Mouse (Mus musculus) midbrain, embryonic 13.5 days (tissue): ENCODE measurements around the gene Prnp. TPM values are rescaled to one million over a fixed set of nuclear protein-coding genes. Genes with fewer than 3 reads are reported as not detected.

Experiments
- ATAC-seq: fragments of 200-750 bp; cut with Nextera tagmentation; 2 replicates; pipeline ENCODE4 v1.8.0; 2017; ENCODE audit warnings: mild to moderate bottlenecking, moderate TSS enrichment, moderate library complexity
- H3K27ac ChIP-seq: fragments of 300-500 bp; sonication (generic); 2 replicates; pipeline ENCODE4 v1.5.1; 2015; ENCODE audit warnings: inconsistent platforms, mild to moderate bottlenecking, moderate library complexity
- H3K27me3 ChIP-seq: fragments of 300-500 bp; sonication (generic); 2 replicates; pipeline ENCODE4 v1.6.1; 2015; ENCODE audit warnings: mild to moderate bottlenecking, inconsistent platforms
- H3K36me3 ChIP-seq: fragments of 300-500 bp; sonication (generic); 2 replicates; pipeline ENCODE4 v1.6.1; 2015; ENCODE audit warnings: mild to moderate bottlenecking, inconsistent platforms
- H3K4me1 ChIP-seq: fragments of 300-500 bp; sonication (generic); replicated peaks from 2 replicates; pipeline ENCODE4 v1.6.1; 2015; ENCODE audit warnings: inconsistent platforms
- H3K4me2 ChIP-seq: fragments of 300-500 bp; sonication (generic); replicated peaks from 2 replicates; pipeline ENCODE4 v1.6.1; 2015; ENCODE audit warnings: moderate library complexity, mild to moderate bottlenecking, inconsistent platforms
- H3K4me3 ChIP-seq: fragments of 300-500 bp; sonication (generic); replicated peaks from 2 replicates; pipeline ENCODE4 v1.5.1; 2015; ENCODE audit warnings: mild to moderate bottlenecking, inconsistent platforms
- H3K9ac ChIP-seq: fragments of 300-500 bp; sonication (generic); replicated peaks from 2 replicates; pipeline ENCODE4 v1.6.1; 2015; ENCODE audit warnings: mild to moderate bottlenecking, inconsistent platforms
- H3K9me3 ChIP-seq: fragments of 300-500 bp; sonication (generic); 2 replicates; pipeline ENCODE4 v1.6.1; 2016; ENCODE audit warnings: mild to moderate bottlenecking, inconsistent platforms
- WGBS: fragments of 180-500 bp; shearing (Covaris S2); methylation state at CpG from one replicate; pipeline ENCODE4 v1.1.7; 2015; 5-methylcytosine and 5-hydroxymethylcytosine counted together
- polyA plus RNA-seq: library from polyadenylated mRNA; unstranded; fragments of >200 nt; fragmentation: Nextera tagmentation; extraction: Ambion mirVana; gene quantifications from 2 replicates; pipeline ENCODE4 v1.2.1, GENCODE M21; 2015

The Prnp gene
- 109 and 114 TPM in 2 replicates for polyA plus RNA-seq

DNA sequence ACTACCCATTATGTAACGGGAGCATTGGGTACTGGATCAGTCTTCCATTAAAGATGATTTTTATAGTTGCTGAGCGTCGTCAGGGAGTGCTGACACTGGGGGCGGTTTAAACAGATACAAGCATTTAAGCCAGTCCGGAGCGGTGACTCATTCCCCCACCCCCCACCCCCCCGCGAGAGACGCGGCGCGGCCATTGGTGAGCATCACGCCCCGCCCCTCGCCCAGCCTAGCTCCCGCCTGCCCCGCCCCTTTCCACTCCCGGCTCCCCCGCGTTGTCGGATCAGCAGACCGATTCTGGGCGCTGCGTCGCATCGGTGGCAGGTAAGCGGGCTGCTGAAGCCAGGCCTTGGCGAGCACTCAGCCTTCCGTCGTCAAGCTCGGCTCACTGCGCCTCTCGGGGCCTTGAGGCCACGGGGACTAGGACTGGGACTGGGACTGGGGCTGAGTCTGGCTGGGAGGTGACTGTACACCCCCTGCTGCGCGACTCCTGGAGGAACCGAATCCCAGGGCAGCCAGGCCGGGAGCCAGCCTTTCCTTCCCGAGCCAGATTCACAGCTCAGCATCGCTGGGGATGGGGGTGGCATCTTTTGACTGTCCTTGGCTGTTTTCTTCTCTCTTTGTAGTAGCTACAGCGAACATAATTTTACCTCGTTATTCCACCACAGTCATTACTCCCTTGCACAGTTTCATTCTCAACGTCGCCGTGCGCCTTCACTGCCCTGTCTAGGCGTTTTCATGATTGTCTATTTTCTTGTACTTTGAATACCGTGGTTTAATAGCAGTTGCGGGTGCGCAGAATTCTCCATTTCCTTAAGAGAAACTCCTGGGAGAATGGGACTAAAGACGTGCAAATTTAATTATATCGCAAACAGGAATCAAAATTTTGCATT, at the start of gene Prnp, which contains the start of gene Prn:
TSS of gene Prnp (plus strand) at position 246 of the 890 bp plus-strand sequence.
TSS of gene Prn (plus strand) at position 275 of the 890 bp plus-strand sequence.
- Histone ChIP-seq H3K9me3 (no peaks in the 10 kb centered on the region), H3K27me3 (no peaks in the 10 kb centered on the region), H3K27ac (peak within 1 kb of the TSS; percentile 91), H3K36me3 (no peaks in the 10 kb centered on the region), H3K9ac (peak within 1 kb of the TSS; percentile 77), H3K4me2 (peak within 1 kb of the TSS; percentile 62), H3K4me1 (peaks cover 35% of the 10 kb centered on the region), H3K4me3 (peak within 1 kb of the TSS; percentile 60)
- WGBS, result 4% methylated on average over 52 of the region's 52 CpGs
- ATAC-seq, result peak; percentile 95

DNA sequence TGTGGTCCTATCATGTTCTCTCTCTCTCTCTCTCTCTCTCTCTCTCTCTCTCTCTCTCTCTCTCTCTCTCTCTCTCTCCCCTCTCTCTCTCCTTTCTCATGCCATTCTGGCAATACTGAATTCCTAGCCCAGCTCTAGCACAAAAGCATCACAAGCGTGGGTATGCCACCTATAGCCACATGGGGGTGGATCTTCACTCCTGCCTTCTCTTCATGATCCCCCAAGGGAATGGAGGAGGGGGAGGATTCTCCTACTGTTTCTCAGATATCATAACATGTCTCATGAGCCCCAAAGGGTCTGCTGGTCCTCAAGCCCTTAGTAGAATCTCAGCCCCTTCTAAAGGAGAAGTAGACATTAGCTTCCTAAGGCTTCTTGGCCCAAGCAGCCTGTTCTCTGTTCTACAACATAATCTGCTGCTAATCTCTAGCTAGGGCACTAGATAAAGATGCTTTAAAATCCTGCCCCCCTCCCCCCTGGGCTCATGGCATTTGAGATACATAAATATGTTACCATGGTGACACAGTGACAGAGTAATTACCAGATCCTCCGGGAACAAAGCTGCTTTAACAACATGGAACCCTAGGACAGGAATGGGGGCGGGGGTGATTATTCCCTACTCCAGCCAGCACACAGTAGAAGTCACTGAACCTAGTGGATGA, 47.0 kb upstream of the Prnp start:
- no peaks in the 10 kb centered on the region for H3K27me3 ChIP-seq
- peaks cover 11% of the 10 kb centered on the region for H3K4me1 ChIP-seq
- H3K4me2 ChIP-seq, result no peak overlapping the region
- peak; percentile 90 for ATAC-seq
- H3K27ac ChIP-seq, result peak overlapping the region; percentile 44
- H3K4me3 ChIP-seq, result no peak overlapping the region
- H3K9ac ChIP-seq, result no peak overlapping the region
- WGBS, result 27% methylated on average over 3 of the region's 3 CpGs
- no peaks in the 10 kb centered on the region for H3K36me3 ChIP-seq
- peaks cover 6% of the 10 kb centered on the region; the same call in 1 of the 2 replicates for H3K9me3 ChIP-seq

DNA sequence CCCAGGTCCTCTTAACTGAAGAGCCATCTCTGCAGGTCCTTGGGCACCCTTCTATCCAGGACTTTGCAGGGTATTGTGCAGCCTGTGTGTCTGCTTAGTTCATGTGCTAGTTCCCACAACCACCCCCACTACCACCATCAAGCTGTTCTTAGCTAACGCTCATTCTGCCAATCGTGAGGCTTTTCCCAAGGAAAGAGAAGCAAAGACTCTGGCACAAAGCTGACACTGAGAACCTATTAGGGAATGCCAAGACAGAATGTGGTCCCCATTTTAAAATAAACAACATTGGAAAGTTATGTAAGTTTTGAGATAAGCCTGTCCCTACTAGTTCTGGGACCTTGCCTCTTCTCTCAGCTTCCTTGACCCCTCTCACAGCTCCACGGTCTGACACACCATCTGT, 46.3 kb upstream of the Prnp start:
- H3K9me3 ChIP-seq, result peaks cover 6% of the 10 kb centered on the region; the same call in 1 of the 2 replicates
- 80% methylated on average over 3 of the region's 3 CpGs for WGBS
- H3K4me2 ChIP-seq, result no peak overlapping the region
- H3K27ac ChIP-seq, result no peak overlapping the region
- H3K36me3 ChIP-seq, result no peaks in the 10 kb centered on the region
- 0 out of 2 replicates have a peak, but pooled peaks have one; percentile 34 for ATAC-seq
- H3K4me3 ChIP-seq, result no peak overlapping the region
- peaks cover 11% of the 10 kb centered on the region for H3K4me1 ChIP-seq
- H3K9ac ChIP-seq, result no peak overlapping the region
- H3K27me3 ChIP-seq, result no peaks in the 10 kb centered on the region

DNA sequence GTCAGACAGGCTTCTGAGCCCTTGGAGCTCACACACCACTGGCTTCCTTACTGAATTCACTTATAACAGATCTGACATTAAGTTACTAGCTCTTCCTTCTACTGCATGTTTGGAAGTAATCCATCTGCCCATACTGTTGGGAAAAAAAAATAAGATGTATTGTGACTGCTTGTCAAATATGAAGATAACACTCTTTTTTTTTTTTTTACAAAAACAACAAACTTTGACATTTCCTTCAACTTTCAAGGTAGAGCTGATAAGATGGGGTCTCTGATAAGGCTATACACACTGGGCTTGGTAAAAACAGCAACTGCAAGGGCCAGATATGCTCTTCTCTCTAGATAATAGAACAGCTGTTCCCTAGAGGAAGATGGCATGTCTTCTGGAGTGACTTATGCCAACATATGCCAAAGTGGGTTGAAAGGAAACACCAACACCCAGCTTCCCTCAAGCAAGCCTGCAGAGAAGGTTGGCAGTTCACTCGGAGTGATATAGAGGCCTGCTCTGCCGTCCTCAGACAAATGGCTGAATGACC, 45.4 kb upstream of the Prnp start:
- peaks cover 6% of the 10 kb centered on the region; the same call in 1 of the 2 replicates for H3K9me3 ChIP-seq
- no peaks in the 10 kb centered on the region for H3K27me3 ChIP-seq
- H3K4me1 ChIP-seq, result peaks cover 11% of the 10 kb centered on the region
- H3K4me3 ChIP-seq, result no peak overlapping the region
- no peak overlapping the region for H3K9ac ChIP-seq
- H3K4me2 ChIP-seq, result no peak overlapping the region
- no peaks in the 10 kb centered on the region for H3K36me3 ChIP-seq
- H3K27ac ChIP-seq, result no peak overlapping the region
- no peak for ATAC-seq
- WGBS, result 94% methylated on average over 2 of the region's 2 CpGs

DNA sequence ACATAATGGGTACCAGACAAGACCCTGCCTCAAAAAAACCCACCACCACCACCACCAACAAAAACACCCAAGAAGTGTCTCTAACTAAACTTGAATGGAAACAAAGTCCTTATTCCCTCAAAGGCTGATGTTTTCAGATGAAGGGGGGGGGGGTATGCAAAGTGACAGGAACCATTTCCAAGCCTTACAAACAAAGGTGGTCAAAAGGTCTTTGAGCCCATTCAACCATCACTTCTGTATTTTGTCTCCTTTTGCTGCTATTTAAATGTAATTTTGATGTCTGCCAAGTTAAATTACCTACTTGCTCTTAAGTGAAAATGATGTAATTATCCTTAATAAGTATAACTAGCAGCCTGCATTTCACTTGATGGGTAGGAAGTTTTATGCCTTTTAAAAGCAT, 43.1 kb upstream of the Prnp start:
- ATAC-seq, result no peak
- no peaks in the 10 kb centered on the region for H3K27me3 ChIP-seq
- no peaks in the 10 kb centered on the region for H3K9me3 ChIP-seq
- H3K36me3 ChIP-seq, result no peaks in the 10 kb centered on the region
- no peak overlapping the region for H3K4me2 ChIP-seq
- no peak overlapping the region for H3K9ac ChIP-seq
- H3K27ac ChIP-seq, result no peak overlapping the region
- H3K4me3 ChIP-seq, result no peak overlapping the region
- H3K4me1 ChIP-seq, result peaks cover 11% of the 10 kb centered on the region

DNA sequence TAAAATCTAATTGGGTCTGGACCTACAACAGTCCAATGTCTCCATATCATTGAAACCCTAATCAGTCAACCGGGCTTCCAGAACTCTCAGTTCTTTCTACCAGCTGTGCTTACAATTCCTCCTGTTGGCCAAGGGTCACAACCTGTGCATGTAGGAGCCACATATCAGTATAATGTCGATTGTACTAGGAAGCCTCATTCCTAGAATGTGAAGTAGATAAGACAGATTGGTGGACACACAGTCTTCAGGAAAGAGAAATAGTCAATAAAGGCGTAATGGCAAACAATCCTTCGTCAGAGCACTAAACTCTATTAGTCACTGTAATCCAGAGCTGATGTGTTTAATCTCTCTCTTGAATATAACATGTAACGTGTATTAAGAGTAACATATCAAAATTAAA, 40.7 kb upstream of the Prnp start:
- Histone ChIP-seq H3K27ac (no peak overlapping the region), H3K36me3 (no peaks in the 10 kb centered on the region), H3K4me1 (no peaks in the 10 kb centered on the region), H3K4me3 (no peak overlapping the region), H3K4me2 (no peak overlapping the region), H3K27me3 (no peaks in the 10 kb centered on the region), H3K9me3 (no peaks in the 10 kb centered on the region), H3K9ac (no peak overlapping the region)
- WGBS, result 92% methylated on average over 5 of the region's 5 CpGs
- ATAC-seq, result no peak

DNA sequence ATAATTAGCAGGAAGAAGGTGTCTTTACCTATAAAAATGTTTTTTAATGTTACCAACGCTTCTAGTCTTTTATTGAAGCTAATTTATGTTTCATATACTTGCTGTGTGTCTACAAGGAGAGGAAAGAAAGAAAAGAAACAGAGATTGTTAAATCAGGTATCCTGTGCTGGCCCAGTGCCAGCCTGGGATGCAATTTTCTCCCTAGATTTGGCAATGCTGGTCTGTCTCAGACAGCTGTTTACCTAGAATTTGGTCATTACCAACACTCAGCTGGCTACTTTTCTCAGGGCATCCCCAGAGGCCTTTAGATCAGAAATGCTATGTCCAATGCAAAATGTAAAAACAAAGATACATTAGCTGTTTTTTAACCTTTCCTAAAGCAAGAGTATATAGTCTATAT, 36.4 kb upstream of the Prnp start:
- Histone ChIP-seq H3K9ac (no peak overlapping the region), H3K4me3 (no peak overlapping the region), H3K36me3 (no peaks in the 10 kb centered on the region), H3K4me2 (no peak overlapping the region), H3K4me1 (no peaks in the 10 kb centered on the region), H3K27me3 (no peaks in the 10 kb centered on the region), H3K27ac (no peak overlapping the region), H3K9me3 (no peaks in the 10 kb centered on the region)
- 91% methylated on average over 1 of the region's 1 CpGs for WGBS
- no peak for ATAC-seq

DNA sequence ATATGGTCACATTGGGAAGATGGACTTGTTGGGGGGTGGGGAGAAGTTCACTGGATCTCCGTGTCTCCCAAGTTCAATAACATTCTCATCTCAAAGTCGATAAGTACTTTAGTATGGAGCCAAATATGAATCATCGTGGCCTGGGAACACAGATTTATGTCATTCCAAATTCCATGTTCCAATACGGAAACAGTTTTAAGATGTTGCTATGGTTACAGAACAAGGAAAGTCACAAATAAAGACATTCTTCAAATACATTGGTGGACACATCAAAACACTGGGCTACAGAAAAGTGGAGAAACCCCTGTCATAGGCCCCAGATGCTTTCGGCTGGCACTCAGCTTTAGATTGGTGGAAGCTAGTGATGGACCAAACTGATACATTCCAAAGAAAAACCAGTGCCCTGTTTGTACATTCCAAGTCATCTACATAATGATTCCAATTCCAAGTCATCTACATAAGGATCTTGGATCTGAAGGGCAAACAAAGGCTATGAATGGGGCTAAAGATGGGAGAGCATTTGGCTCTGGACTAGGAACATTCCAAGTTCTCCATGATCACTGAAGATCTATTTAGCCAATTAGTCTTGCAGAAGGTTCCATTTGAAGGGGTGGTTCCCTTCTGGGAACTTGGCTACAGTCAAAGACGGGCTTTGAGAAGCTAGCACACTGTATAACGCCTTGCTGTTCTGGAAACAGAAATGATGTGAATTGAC, 33.0 kb upstream of the Prnp start:
- Histone ChIP-seq H3K4me1 (no peaks in the 10 kb centered on the region), H3K27ac (no peak overlapping the region), H3K9me3 (no peaks in the 10 kb centered on the region), H3K9ac (no peak overlapping the region), H3K27me3 (no peaks in the 10 kb centered on the region), H3K36me3 (no peaks in the 10 kb centered on the region), H3K4me3 (no peak overlapping the region), H3K4me2 (no peak overlapping the region)
- no peak for ATAC-seq
- 94% methylated on average over 7 of the region's 7 CpGs for WGBS

DNA sequence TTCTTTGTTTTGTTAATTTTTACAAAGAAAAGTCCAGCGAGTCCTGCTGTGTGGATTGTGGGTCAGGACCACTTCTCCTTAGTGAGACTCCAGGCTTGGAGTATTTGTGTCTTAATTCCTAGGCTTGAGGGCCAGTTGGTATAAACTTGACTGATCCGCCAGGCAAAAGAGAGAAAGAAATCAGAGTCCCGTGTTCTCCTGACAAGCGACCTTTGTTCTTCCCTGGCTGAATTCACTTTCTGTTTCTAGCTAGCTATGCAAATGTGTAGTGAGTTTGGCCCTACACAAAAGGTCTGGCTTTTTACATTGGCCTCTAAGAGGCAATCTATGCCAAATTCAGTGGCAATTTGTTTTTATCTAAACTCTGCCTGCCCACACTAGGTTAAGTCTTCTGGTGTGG, 28.0 kb upstream of the Prnp start:
- H3K4me2 ChIP-seq, result no peak overlapping the region
- H3K36me3 ChIP-seq, result no peaks in the 10 kb centered on the region
- no peak overlapping the region for H3K27ac ChIP-seq
- no peak for ATAC-seq
- WGBS, result 56% methylated on average over 4 of the region's 4 CpGs
- peaks cover 10% of the 10 kb centered on the region; the same call in 1 of the 2 replicates for H3K4me1 ChIP-seq
- no peak overlapping the region for H3K9ac ChIP-seq
- no peak overlapping the region for H3K4me3 ChIP-seq
- no peaks in the 10 kb centered on the region for H3K9me3 ChIP-seq
- no peaks in the 10 kb centered on the region for H3K27me3 ChIP-seq

DNA sequence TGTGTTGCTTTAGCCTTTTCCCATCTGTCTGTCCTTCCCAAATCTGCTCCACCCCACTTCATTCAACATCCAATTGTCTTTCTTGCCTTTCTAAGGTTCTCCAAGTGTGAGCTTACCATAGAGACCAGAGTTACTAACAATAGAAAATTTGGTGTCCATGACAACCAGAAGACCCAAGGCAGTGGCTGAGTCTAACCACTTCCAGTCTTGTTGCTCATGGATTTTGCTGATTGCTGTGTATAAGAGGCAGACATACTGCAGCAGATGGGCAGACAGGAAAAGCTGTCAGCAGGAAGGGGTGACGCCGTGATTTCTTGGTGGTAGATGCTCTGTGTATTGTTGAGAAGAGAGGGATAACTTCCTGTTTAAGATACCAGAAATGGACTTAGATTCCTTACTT, 26.6 kb upstream of the Prnp start:
- no peak for ATAC-seq
- Histone ChIP-seq H3K4me3 (no peak overlapping the region), H3K36me3 (no peaks in the 10 kb centered on the region), H3K4me2 (no peak overlapping the region), H3K4me1 (peaks cover 10% of the 10 kb centered on the region; the same call in 1 of the 2 replicates), H3K27me3 (no peaks in the 10 kb centered on the region), H3K9ac (no peak overlapping the region), H3K27ac (no peak overlapping the region), H3K9me3 (no peaks in the 10 kb centered on the region)
- 61% methylated on average over 2 of the region's 2 CpGs for WGBS

DNA sequence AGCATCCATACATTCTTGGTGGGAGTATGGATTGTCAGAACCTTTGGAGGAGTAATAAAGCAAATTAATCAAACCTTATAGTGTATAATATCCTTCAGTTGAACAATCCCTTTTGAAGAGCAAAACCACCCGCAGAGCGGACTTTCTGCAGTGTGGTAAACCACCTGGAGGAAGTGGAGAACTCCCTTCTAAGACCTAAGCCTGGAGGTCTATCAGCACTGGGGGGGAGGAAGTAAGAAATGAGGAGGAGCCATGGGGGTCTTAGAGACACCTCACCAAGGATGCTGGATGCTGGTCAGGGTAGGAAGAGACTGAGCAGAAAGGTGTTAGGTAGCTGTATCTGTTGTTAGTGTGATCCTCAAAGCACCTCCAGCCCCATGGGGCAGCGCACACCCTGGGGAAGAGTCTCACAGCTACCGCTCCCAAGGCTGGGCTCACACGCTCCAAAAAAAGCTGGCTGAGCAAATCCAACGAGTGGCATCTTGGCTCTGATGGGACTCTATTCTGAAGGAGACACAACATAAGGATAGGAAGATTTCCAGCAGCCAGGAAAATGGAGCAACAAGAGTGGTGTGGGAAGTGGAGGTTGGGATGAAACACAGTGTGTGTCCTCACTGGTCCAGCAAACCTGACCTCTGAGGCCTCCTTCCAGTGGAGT, 23.1 kb upstream of the Prnp start:
- no peaks in the 10 kb centered on the region for H3K27me3 ChIP-seq
- no peak for ATAC-seq
- H3K9ac ChIP-seq, result no peak overlapping the region
- H3K27ac ChIP-seq, result no peak overlapping the region
- no peaks in the 10 kb centered on the region for H3K36me3 ChIP-seq
- 88% methylated on average over 6 of the region's 6 CpGs for WGBS
- H3K4me2 ChIP-seq, result no peak overlapping the region
- no peak overlapping the region for H3K4me3 ChIP-seq
- no peaks in the 10 kb centered on the region for H3K9me3 ChIP-seq
- H3K4me1 ChIP-seq, result peaks cover 10% of the 10 kb centered on the region; the same call in 1 of the 2 replicates
